20 mouse cellular contexts compared by ENCODE assay signal in genomic region chr1:156994644-156995016, GRCm38 (mm10).
"Had no signal": no experiment of that assay in that cellular context is flagged by ENCODE, and none has a peak within 500 bp of the region (broad histone marks: within the 10 kb centered on the region; RNA-seq: fewer than 3 reads in every experiment).

No protein-coding gene starts in this region.

- H3K9me3 ChIP-seq: intestine, embryonic 15.5 days; kidney, embryonic 15.5 days; limb, embryonic 12.5 days; limb, embryonic 15.5 days; liver, embryonic 13.5 days; midbrain, embryonic 13.5 days; neural tube, embryonic 13.5 days; stomach, embryonic 15.5 days had no signal

- H3K36me3 ChIP-seq: intestine, embryonic 15.5 days; kidney, embryonic 15.5 days; limb, embryonic 12.5 days; limb, embryonic 15.5 days; liver, embryonic 13.5 days; midbrain, embryonic 13.5 days; neural tube, embryonic 13.5 days; stomach, embryonic 15.5 days had no signal

- H3K4me3 ChIP-seq: intestine, embryonic 15.5 days; kidney, embryonic 15.5 days; limb, embryonic 12.5 days; limb, embryonic 15.5 days; liver, embryonic 13.5 days; midbrain, embryonic 13.5 days; neural tube, embryonic 13.5 days; stomach, embryonic 15.5 days had no signal

- DNase-seq: kidney, adult 11 months; kidney, adult 8-10 months; kidney, postnatal 10 days; kidney, postnatal 36 days; left cerebral cortex, postnatal 4 days; liver, embryonic 13.5 days; lung, adult 2 months; lung, postnatal 14 days; lung, postnatal 4 days; retina, postnatal 1 day; right cerebral cortex, postnatal 25 days; thymus, adult 18-20 months; thymus, postnatal 36 days had no signal

- H3K27me3 ChIP-seq: intestine, embryonic 15.5 days; kidney, embryonic 15.5 days; limb, embryonic 12.5 days; limb, embryonic 15.5 days; liver, embryonic 13.5 days; midbrain, embryonic 13.5 days; neural tube, embryonic 13.5 days; stomach, embryonic 15.5 days had no signal

- H3K9ac ChIP-seq: intestine, embryonic 15.5 days; kidney, embryonic 15.5 days; limb, embryonic 12.5 days; limb, embryonic 15.5 days; liver, embryonic 13.5 days; midbrain, embryonic 13.5 days; neural tube, embryonic 13.5 days; stomach, embryonic 15.5 days had no signal

- H3K4me2 ChIP-seq: intestine, embryonic 15.5 days; kidney, embryonic 15.5 days; limb, embryonic 12.5 days; limb, embryonic 15.5 days; liver, embryonic 13.5 days; midbrain, embryonic 13.5 days; neural tube, embryonic 13.5 days; stomach, embryonic 15.5 days had no signal

- H3K27ac ChIP-seq: intestine, embryonic 15.5 days; kidney, embryonic 15.5 days; limb, embryonic 12.5 days; limb, embryonic 15.5 days; liver, embryonic 13.5 days; midbrain, embryonic 13.5 days; neural tube, embryonic 13.5 days; stomach, embryonic 15.5 days had no signal

- ATAC-seq: intestine, embryonic 15.5 days; midbrain, embryonic 13.5 days had no signal
